19 mouse cellular contexts compared by ENCODE assay signal in genomic region chr9:117016605-117017319, GRCm38 (mm10).
DNase-seq lines count a peak whose midpoint lies in the region; ATAC-seq and TF ChIP-seq lines count a peak whose summit lies in the region.
"Had no signal": no experiment of that assay in that cellular context is flagged by ENCODE, and none has a peak within 500 bp of the region (broad histone marks: within the 10 kb centered on the region; RNA-seq: fewer than 3 reads in every experiment).

No protein-coding gene starts in this region.

- peaks cover 63% of the 10 kb centered on the region for H3K4me1 ChIP-seq in bone marrow macrophage, adult 2 months (ENCODE audit: control insufficient read depth, insufficient read depth, low read length)
- H3K4me1 ChIP-seq in intestine, postnatal 0 days (replicated peaks; ENCODE audit: control insufficient read depth, insufficient read depth, low read length) = peaks cover 3% of the 10 kb centered on the region; the same call in 1 of the 2 replicates

- no peak for TF ChIP-seq POLR2A in bone marrow macrophage, adult 2 months (IDR thresholded peaks at IDR 0.05; ENCODE audit: borderline replicate concordance, low read depth, low read length)

- no peak overlapping the region for H3K9ac ChIP-seq in intestine, postnatal 0 days (ENCODE audit: low read depth, low read length)
- H3K9ac ChIP-seq: forebrain, embryonic 13.5 days; heart, embryonic 13.5 days; lung, embryonic 14.5 days; neural tube, embryonic 12.5 days had no signal

- TF ChIP-seq CTCF in bone marrow macrophage, adult 2 months (IDR thresholded peaks at IDR 0.05; ENCODE audit: low read depth, low read length) = no peak
- no peak for TF ChIP-seq CTCF in intestine, postnatal 0 days (IDR thresholded peaks at IDR 0.05; ENCODE audit: low read depth)

- 74% methylated on average over 9 of the region's 9 CpGs for WGBS in intestine, postnatal 0 days

- H3K27ac ChIP-seq in bone marrow macrophage, adult 2 months (ENCODE audit: insufficient read depth, low read depth, low read length) = peak overlapping the region; percentile 99
- peak overlapping the region; percentile 3 for H3K27ac ChIP-seq in intestine, postnatal 0 days (ENCODE audit: low read depth, low read length)
- H3K27ac ChIP-seq: forebrain, embryonic 13.5 days; heart, embryonic 13.5 days; left cerebral cortex, adult 2 months; limb, embryonic 10.5 days; neural tube, embryonic 12.5 days had no signal

- DNase-seq in urinary bladder, postnatal 14 days (ENCODE audit: low spot score) = peak; percentile 69
- no peak for DNase-seq in urinary bladder, postnatal 10 days (ENCODE audit: low spot score)
- no peak for DNase-seq in yolk sac, embryonic 10.5 days (ENCODE audit: low spot score)
- DNase-seq in kidney, adult 18-20 months = no peak
- DNase-seq in adrenal gland, postnatal 36 days = no peak
- DNase-seq: adrenal gland, postnatal 25 days; cerebellum, adult 9-11 months; kidney, postnatal 10 days; lung, embryonic 14.5 days had no signal

- H3K9me3 ChIP-seq in intestine, postnatal 0 days (ENCODE audit: control insufficient read depth) = no peaks in the 10 kb centered on the region
- H3K9me3 ChIP-seq: forebrain, embryonic 13.5 days; heart, embryonic 13.5 days; limb, embryonic 10.5 days; neural tube, embryonic 12.5 days had no signal

- H3K4me2 ChIP-seq in intestine, postnatal 0 days (replicated peaks; ENCODE audit: low read depth) = no peak overlapping the region
- H3K4me2 ChIP-seq: forebrain, embryonic 13.5 days; heart, embryonic 13.5 days; liver, embryonic 11.5 days; lung, embryonic 14.5 days; neural tube, embryonic 12.5 days had no signal

- H3K27me3 ChIP-seq in intestine, postnatal 0 days (replicated peaks; ENCODE audit: control insufficient read depth, insufficient read depth, low read length) = no peaks in the 10 kb centered on the region
- H3K27me3 ChIP-seq: CH12.LX; forebrain, embryonic 13.5 days; heart, embryonic 13.5 days; neural tube, embryonic 12.5 days had no signal

- H3K36me3 ChIP-seq in intestine, postnatal 0 days (ENCODE audit: control insufficient read depth, insufficient read depth) = no peaks in the 10 kb centered on the region
- H3K36me3 ChIP-seq: heart, embryonic 13.5 days; limb, embryonic 10.5 days; neural tube, embryonic 12.5 days had no signal

- peak overlapping the region; percentile 19; the same call in 1 of the 2 replicates for H3K4me3 ChIP-seq in bone marrow macrophage, adult 2 months (ENCODE audit: insufficient read depth, low read length)
- H3K4me3 ChIP-seq in intestine, postnatal 0 days (ENCODE audit: low read depth, low read length) = no peak overlapping the region
- H3K4me3 ChIP-seq: forebrain, embryonic 13.5 days; heart, embryonic 13.5 days; left cerebral cortex, adult 2 months; limb, embryonic 10.5 days; neural tube, embryonic 12.5 days had no signal

- ATAC-seq in intestine, postnatal 0 days = peak; percentile 88
- ATAC-seq: forebrain, embryonic 13.5 days; inflammation-experienced regulatory T-cells, adult 6 months had no signal
